Mouse (Mus musculus) kidney, adult 2 months (tissue): ENCODE measurements around the gene Casq1. TPM values are rescaled to one million over a fixed set of nuclear protein-coding genes. Genes with fewer than 3 reads are reported as not detected.
"Not testable (repeated sequence)": the region's sequence is repeated elsewhere in the genome, so short reads cannot be mapped to it uniquely, and the experiment has no call there.

Experiments
- DNase-seq: peaks from one replicate; pipeline ENCODE4 v3.0.0; 2021
- H3K27ac ChIP-seq: fragments of 200-500 bp; 2 replicates; pipeline ENCODE4 v1.5.1; 2012; ENCODE audit warnings: low read depth, low read length, control low read depth, inconsistent platforms; ENCODE audit not compliant: insufficient read depth
- H3K27me3 ChIP-seq: fragments of 200-500 bp; replicated peaks from 2 replicates; pipeline ENCODE4 v1.6.1; 2012; ENCODE audit warnings: mild to moderate bottlenecking, moderate library complexity, low read length, inconsistent platforms; ENCODE audit not compliant: control insufficient read depth, insufficient read depth
- H3K36me3 ChIP-seq: fragments of 200-500 bp; 2 replicates; pipeline ENCODE4 v1.6.1; 2012; ENCODE audit warnings: mild to moderate bottlenecking, moderate library complexity, low read length, inconsistent platforms; ENCODE audit not compliant: control insufficient read depth, insufficient read depth
- H3K4me1 ChIP-seq: fragments of 200-500 bp; 2 replicates; pipeline ENCODE4 v1.6.1; 2011; ENCODE audit warnings: low read length; ENCODE audit not compliant: control insufficient read depth, insufficient read depth
- H3K4me3 ChIP-seq: fragments of 200-500 bp; 2 replicates; pipeline ENCODE4 v1.5.1; 2011; ENCODE audit warnings: mild to moderate bottlenecking, low read depth, low read length, control low read depth; ENCODE audit not compliant: insufficient read depth
- CTCF ChIP-seq: fragments of 200-500 bp; conservative IDR thresholded peaks from 2 replicates; pipeline ENCODE4 v1.5.1; 2011; ENCODE audit warnings: low read depth, mild to moderate bottlenecking, control low read depth, low read length, moderate library complexity, mixed read lengths; ENCODE audit not compliant: insufficient read depth, insufficient read length
- POLR2A ChIP-seq: fragments of 200-500 bp; IDR thresholded peaks from one replicate; pipeline ENCODE4 v1.6.1; 2011; ENCODE audit warnings: low read depth, low read length, control low read depth
- WGBS: fragments of 180-500 bp; shearing (Covaris S2); methylation state at CpG from one replicate; pipeline ENCODE4 v1.1.7; 2018; 5-methylcytosine and 5-hydroxymethylcytosine counted together
- polyA plus RNA-seq: library from polyadenylated mRNA; depleted of rRNA; stranded (reverse); fragments of >200 nt; gene quantifications from 2 replicates; pipeline ENCODE4 v1.2.3, GENCODE M21; 2012; rRNA removed

Casq1 gene
- polyA plus RNA-seq: 0.29 and 27.1 TPM in 2 replicates

DNA sequence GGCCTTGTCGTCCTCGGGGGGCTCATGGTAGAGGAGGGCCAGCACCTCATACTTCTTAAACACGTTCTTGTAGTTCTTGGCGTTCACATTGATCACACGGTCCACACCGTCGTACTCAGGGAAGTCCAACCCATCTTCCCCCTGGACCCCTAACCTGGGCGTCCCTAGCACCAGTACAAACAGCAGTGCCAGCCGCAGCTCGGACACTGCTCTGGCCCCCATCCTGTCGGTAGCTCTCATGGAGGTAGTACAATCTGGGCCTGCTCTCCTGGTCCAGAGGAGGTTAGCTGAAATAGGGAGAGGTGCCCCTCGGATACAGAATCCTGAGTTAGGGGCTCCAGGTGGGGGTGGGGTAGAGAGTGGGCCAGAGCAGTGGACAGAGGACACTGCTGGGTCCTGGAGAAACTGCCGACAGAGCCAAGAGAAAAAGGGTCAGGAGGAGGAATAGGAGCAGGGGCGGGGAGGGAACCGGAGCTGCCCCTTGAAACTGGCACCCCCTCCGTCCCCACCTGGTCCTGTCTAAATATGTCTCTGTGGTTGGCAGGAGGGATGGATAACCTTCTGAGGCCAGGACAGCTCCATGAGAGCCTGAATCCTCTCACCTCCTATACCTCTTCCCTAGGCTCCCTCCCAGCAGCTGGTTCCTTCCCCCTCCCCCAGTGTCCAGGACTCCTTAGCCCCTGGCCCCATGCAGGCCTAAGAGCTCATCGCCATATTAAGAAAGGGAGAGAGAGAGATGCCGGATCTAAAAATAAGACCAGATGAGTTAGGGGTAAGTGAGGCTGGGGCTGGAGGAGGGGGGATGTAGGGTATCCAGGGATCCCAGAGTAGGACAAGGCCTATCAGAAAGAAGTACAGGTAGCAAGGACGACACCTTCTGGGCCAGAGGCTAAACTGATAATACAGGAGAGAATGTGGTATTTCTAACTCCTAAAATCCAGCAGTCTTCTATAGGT is at the start of gene Casq1:
Casq1 (minus strand) TSS at position 418 of the 956 bp plus-strand sequence.
- DNase-seq: no peak
- Histone ChIP-seq H3K27me3 (no peaks in the 10 kb centered on the region), H3K27ac (peak within 1 kb of the TSS; percentile 25; the same call in 1 of the 2 replicates), H3K36me3 (no peaks in the 10 kb centered on the region), H3K4me1 (peaks cover 4% of the 10 kb centered on the region; the same call in 1 of the 2 replicates), H3K4me3 (no peak within 1 kb of the TSS)
- TF ChIP-seq CTCF (no peak), POLR2A (no peak)
- WGBS: 88% methylated on average over 19 of the region's 19 CpGs

DNA sequence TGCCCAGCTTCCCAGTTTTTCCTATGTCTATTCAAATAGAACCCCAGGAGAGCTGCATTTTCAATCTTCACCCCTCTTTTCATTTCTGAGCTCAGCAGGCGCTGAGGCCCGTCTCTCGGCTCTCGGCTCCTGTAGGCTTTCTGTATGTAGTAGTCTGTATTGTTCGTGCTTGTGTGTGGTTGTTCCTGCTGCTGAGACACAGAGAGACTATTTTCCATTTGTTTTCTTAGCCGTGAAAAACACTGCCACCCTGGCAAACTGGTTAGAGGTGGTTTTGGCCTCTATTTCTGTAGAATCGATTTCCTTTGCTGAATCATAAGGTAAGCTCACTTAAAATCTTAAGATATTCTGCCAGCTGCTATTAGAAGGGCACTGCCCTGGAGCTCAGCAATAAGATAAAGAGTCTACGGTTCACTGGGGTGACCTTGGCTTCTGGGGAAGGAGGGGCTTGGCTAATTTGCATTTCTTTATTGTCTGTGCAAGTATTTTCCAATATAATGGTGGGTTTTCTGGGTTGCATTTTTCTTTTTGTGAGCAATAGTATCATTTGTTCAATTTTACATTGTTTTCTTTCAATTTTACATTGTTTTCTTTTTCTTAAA is 41.9 kb upstream of the Casq1 start, which contains the start of gene Igsf8:
Igsf8 (plus strand) TSS at position 165 of the 602 bp plus-strand sequence.
- no peaks in the 10 kb centered on the region for H3K4me1 ChIP-seq
- H3K27me3 ChIP-seq: no peaks in the 10 kb centered on the region
- no peak within 1 kb of the TSS for H3K27ac ChIP-seq
- DNase-seq: no peak
- WGBS: 57% methylated on average over 8 of the region's 8 CpGs
- no peak within 1 kb of the TSS for H3K4me3 ChIP-seq
- no peaks in the 10 kb centered on the region for H3K36me3 ChIP-seq
- TF ChIP-seq CTCF (no peak), POLR2A (no peak)

DNA sequence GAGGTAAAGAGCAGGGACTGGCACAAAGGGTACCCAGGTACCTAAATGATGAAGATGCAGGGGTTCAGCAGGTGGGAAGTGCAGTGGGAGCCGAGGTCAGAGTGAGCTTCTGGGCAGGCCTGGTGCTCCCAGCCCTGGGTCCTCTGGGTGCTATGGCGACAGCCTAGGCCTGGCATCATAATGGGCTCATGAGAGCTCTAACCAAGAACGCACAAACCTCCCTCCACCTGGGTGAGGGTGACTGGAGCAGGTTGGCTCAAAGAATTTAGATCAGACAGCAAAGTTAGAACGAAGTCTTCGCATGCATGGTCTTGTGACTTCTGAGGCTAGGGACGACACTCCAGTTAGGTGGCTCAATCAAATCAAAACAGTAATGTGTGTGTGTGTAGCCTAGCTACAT is 38.6 kb upstream of the Casq1 start, which contains the start of gene Atp1a4:
Atp1a4 (minus strand) TSS at position 101 of the 400 bp plus-strand sequence.
- no peak within 1 kb of the TSS for H3K27ac ChIP-seq
- no peaks in the 10 kb centered on the region for H3K27me3 ChIP-seq
- H3K4me1 ChIP-seq: no peaks in the 10 kb centered on the region
- 94% methylated on average over 6 of the region's 6 CpGs for WGBS
- no peaks in the 10 kb centered on the region for H3K36me3 ChIP-seq
- DNase-seq: no peak
- TF ChIP-seq POLR2A (no peak), CTCF (no peak)
- no peak within 1 kb of the TSS for H3K4me3 ChIP-seq

DNA sequence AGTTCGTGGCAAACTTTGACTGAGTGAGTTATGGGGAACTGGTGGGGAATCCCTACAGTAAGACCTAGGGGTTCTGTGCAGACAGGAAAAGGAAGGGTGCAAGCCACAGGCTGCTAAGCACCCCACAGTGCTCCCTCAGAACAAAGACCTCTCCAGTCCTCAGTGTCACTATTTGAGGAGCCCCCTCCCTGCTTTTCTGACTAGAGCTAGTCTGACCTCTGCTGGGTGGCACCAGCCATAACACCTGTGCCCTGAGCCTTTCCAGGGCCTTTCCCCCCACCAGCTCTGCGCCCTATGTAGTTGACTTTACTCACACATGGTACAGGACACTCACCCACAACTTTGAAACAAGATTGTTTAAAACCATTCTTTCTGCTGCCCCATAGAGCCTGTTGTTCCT is 28.0 kb upstream of the Casq1 start:
- Histone ChIP-seq H3K27ac (no peak overlapping the region), H3K36me3 (no peaks in the 10 kb centered on the region), H3K4me3 (no peak overlapping the region), H3K4me1 (no peaks in the 10 kb centered on the region), H3K27me3 (no peaks in the 10 kb centered on the region)
- no peak for TF ChIP-seq POLR2A
- peak; percentile 50 for TF ChIP-seq CTCF
- WGBS: 48% methylated on average over 2 of the region's 2 CpGs
- DNase-seq: peak; percentile 25

DNA sequence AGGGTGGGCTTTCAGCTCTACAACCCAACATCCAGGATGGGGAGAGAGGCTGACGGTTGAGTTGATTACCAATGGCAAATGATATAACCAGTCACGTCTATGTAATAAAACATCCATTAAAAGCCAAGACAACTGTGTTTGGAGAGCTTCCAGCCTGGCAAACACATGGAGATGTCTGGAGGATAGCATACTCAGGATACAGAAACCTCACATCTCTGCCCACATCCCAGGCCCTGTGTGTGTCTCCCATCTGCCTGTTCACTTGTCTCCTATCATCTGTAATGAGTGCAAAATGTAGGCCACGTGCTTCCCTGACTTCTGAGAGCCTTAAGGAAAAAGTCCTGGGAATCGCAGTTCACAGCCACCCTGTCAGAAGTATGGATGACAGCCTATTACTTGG is 27.5 kb upstream of the Casq1 start:
- 80% methylated on average over 4 of the region's 4 CpGs for WGBS
- H3K36me3 ChIP-seq: no peaks in the 10 kb centered on the region
- no peak for DNase-seq
- TF ChIP-seq POLR2A (no peak), CTCF (no peak)
- no peak overlapping the region for H3K4me3 ChIP-seq
- no peak overlapping the region for H3K27ac ChIP-seq
- no peaks in the 10 kb centered on the region for H3K4me1 ChIP-seq
- H3K27me3 ChIP-seq: no peaks in the 10 kb centered on the region

DNA sequence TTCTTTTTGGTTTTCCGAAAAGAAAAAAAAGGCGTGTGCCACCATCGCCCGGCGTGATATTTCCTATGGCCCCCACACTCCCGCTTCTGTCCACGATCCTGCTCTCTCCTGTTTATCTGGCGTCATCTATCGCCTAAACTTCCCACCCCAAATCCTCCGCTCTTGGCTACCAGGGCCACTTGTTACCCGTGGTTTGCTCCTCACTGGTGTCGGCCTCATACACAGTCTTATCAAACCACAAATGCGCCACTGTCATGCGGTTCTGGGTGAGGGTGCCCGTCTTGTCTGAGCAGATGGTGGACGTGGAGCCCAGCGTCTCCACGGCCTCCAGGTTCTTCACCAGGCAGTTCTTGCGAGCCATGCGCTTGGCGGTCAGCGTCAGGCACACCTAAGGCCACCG is 25.0 kb upstream of the Casq1 start:
- not testable (repeated sequence) for DNase-seq, H3K4me1 ChIP-seq, H3K27ac ChIP-seq, H3K27me3 ChIP-seq, H3K36me3 ChIP-seq, H3K4me3 ChIP-seq
- 77% methylated on average over 23 of the region's 23 CpGs for WGBS

DNA sequence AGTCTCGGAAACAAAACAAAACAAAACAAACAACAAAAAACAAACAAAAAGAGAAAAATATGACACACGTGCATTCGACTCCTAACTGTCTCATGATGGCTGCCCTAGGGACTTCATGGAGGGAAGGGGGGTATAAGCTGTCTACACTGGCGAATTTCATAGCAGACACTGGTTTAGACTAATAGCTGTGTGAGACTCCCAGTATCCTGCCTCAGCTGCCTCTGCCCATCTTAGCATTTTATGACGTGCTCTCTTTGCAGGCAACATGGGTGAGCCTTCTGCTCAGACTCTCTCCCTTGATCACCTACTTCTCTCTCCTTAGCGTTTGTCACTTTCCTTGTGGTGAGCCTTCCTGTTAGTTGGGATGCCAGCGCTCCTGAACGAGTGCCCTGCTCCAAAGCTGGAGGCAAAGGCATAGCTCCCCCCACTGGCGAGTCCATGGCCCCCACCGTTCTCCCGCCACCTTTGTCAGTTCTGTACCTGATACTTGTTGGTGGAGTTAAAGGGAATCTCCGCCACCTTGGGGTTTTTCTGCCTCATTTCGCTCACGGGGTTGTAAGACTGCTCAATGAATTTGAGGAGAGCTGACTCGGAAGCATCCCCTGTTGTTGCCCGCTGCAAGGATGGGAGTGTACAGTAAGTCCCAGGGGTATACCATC is 24.0 kb upstream of the Casq1 start:
- Histone ChIP-seq H3K4me3 (no peak overlapping the region), H3K4me1 (no peaks in the 10 kb centered on the region), H3K27ac (no peak overlapping the region), H3K27me3 (no peaks in the 10 kb centered on the region), H3K36me3 (no peaks in the 10 kb centered on the region)
- WGBS: 53% methylated on average over 16 of the region's 16 CpGs
- TF ChIP-seq POLR2A (no peak), CTCF (peak; percentile 39; the same call in 1 of the 2 replicates)
- peak; percentile 23 for DNase-seq
